Mouse (Mus musculus) kidney, postnatal 36 days (tissue): ENCODE results near the gene Tmod3.
"Not testable (repeated sequence)": the region's sequence is repeated elsewhere in the genome, so short reads cannot be mapped to it uniquely, and the experiment has no call there.

ENCODE experiments used
- DNase-seq, 2 experiments: peaks; one replicate each; pipeline ENCODE4 v3.0.0; 2021 to 2022; ENCODE audit warnings: mixed read lengths in 2 of 2

Gene Tmod3

DNA sequence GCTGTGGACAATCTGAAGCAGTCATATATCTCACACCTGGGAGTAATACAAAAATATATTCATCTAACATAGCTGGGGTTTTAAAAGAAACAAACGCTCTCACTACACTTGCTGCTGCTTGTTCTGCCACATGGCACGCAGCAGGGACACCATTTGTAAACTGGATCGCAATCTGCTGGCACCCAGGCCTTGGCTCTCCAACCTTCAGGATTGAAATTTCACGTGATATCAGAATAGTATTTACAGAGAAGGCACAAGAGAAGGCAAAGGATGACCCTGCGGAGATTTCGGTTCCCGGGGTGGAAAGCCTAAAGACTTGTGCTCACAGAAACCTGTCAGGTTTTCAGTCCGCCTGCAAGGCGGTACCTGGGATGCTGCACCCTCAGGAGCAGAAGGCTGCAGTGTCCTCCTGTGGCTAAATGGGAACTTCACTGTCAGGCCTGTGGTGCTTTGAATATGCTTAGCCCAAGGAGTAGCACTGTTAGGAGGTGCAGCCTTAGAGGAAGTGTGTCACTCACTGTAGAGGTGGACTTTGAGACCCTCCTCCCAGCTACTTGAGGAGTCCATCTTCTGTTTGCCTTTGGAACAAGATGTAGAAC lies 65.0 kb downstream of the Tmod3 start:
- no peak for DNase-seq

DNA sequence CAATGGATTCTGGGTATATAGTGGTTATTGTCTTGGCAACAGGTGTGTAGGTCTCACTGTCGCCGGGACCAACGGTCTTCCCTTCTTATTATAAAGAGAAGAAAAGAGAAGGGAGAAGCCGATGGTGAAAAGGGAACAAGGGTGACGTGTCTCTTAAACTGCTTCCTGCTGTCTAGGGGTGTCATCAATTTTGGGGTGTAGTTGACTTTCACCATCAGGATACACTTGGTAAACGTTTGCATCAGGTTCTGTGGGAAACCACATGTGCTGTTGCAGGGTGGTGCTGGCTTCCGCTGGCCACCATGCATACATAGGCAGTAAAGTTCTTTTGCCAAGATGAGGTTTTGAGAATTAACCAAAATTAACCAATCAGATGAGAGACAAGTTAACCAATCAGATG lies 71.2 kb downstream of the Tmod3 start:
- DNase-seq, result not testable (repeated sequence)

DNA sequence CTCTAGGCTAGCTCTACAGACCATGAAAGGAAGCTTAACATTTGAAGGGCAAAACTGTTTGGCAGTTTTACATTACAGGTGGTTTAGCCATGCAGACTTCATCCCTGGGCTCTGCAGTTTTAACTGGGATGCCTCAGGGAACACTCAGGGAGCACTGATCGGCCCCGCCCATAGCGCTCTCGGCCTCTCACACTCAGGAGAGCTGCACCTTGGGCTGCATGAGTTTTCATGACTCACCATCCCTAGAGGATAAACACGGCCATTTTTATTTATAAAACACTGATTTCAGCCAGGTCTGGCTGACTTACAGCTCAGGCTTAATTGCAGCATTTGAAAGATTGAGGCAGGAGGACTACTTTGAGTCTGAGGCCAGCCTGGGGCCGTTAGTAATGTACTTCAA lies 74.2 kb downstream of the Tmod3 start:
- no peak for DNase-seq

DNA sequence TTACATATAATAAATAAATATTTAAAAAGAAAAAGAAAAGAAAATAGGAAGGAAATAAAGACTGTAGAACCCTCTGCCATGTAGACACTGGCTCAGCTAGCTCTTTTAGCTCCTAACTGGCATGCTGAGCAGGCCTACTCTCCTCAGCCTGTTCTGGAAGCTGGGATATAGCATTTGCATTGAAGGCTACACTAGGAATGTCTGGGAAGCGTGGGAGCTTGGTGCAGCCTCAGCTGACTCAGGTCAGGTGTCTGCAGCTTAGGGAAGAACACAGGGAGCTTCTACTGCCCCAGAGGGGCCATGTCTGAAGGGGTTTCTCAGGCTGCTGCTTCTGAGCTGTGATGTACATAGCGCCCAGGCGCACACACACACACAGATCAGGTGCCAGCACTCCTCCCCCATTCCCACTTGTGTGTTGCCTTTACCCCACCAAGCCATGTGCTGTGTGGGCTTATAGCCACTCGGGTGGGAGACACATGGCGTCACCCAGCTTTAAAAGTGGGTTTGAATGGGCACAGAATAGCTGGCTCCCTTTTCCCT lies 78.9 kb downstream of the Tmod3 start:
- DNase-seq, result no peak

DNA sequence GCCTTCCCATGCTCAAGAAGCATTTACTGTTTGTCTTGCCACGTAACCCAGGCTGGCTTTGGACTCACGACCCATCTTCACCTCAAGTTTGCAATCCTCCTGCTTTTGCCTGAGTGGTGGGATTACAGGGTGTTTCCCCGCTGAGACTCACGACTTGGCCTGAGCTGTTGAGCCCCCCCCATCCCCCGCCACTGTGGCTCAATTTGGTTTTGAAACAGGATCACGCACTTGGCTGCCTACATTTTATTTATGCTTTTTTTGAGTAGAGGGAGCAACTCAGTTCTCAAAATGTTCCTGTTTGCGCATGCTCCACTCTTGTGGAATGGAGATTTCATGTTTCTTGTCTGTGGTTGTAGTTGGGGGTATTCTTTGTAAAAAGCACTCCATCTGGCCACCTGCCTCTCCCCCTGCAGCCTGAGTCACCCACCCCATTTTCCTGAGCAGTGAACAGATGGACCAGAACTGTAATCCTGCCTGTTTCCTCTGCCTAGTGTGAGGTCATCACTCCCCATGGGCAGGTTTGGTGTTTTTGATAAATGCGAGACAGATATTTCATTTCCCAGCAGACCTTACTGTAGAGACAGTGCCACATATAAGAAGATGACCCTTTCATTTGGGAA lies 80.2 kb downstream of the Tmod3 start:
- DNase-seq, result no peak

DNA sequence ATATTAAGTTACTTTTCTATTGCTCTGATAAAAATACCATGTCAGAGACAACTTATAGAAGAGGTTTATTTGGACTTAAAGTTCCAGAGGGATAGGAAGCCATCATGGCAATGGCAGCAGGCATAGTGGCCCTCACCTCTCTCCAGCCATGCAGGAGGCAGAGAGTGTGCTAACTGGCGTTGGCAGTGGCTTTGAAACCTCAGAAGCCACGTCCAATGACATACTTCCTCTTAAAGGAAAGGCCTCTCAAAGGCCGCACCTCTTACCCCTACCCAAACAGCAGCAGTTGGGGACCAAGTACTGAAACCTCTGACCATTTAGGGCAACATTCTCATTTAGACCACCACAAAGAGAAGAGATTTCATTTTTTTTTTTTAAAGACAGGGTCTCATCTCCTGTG lies 82.2 kb downstream of the Tmod3 start:
- no peak for DNase-seq

DNA sequence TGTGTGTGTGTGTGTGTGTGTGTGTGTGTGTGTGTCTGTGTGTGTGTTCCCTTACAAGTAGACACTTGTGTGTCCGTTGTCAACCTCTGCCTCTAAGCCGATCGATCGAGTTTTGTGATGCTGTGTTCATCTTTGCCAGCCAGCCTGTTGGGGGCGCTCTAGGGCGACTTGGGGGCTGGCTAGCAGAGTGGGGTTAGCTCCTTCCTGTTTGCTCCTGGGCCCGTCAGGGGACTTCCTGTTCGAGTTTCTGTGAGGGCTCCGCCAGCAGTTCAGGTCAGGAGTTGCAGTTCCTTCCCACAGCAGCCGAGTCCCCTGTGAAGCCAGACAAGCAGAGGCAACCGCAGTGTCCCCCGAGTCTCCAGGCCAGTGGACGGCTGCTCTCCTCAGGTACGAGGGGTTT lies 91.2 kb downstream of the Tmod3 start:
- no peak for DNase-seq

DNA sequence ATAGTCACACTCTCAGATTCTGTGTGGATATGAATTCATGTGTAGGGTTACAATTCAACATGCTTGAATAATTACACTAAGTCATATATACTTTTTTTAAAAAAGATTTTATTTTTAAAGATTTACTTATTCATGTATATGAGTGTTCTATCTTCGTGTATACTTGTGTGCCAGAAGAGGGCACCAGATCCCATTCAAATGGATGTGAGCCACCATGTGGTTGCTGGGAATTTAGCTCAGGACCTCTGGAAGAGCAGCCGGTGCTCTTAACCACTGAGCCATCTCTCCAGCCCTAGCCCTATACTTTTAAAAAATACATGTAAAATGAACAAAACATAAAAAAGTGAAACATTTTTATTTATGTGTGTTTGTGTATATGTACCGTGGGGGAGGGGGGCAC lies 91.9 kb downstream of the Tmod3 start:
- DNase-seq, result no peak

DNA sequence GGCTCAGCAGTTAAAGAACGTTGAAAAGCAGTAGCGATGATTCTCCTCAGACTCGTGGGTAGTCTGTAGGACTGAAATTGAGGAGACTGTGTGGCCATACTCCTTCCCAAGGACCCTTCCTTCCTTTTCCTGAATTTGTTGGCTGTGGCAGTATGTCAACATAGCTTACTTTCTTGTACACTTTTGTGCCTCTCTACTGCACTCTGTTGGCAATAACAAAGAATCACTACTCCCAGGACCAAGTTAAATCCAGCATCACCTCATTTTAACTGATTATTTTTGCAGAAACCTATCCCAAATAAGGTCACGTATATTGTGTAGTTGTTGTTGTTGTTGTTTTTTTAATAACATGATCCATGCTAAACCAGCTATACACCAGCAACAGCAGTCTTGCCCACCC lies 92.8 kb downstream of the Tmod3 start:
- no peak for DNase-seq

DNA sequence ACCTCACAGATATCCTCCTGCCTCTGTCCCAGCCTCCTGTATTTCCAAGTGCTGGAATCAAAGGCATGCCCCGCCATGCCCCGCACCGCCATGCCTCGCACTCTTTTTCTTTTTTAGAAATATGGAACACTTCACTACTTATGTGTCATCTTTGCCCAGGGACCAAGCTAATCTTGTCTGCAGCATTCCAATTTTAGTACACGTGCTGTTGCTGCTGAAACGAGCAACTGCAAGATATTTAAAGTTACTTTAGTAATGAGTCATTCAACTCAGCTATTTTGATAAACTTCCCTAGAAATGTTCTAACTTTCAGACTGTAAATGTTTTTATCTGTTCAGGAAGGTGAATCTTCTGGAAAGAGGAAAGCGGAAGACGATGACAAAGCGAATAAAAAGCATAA lies 93.6 kb downstream of the Tmod3 start:
- DNase-seq, result no peak

DNA sequence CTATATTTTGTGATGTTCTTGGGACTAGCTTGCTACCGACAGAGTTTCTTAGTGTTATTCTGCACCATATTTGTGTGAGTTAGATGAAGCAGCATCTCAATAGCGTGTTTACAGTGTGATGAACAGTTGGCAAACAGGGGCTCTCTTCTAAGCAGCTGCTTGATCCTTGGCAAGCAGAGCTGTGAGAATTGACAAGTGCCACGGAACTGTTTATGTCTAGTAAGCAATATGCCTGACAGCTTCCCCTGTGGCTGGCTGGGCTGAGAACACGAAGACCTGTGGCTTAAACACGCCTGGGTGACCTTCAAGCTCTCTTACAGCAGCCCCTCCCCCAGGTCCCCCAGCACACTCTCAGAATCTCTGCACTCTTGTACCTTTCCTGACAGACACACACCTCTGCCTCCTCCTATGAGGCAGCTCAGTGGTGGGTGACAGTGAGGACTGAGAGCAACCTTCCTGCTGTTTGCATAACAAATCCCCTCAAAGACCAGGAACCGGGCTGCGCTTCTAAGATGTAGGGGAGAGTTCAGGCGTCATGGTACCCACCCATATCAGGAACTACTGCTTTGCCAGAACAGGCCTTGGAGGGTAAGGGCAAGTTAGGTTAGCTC lies 96.3 kb downstream of the Tmod3 start:
- DNase-seq, result no peak

DNA sequence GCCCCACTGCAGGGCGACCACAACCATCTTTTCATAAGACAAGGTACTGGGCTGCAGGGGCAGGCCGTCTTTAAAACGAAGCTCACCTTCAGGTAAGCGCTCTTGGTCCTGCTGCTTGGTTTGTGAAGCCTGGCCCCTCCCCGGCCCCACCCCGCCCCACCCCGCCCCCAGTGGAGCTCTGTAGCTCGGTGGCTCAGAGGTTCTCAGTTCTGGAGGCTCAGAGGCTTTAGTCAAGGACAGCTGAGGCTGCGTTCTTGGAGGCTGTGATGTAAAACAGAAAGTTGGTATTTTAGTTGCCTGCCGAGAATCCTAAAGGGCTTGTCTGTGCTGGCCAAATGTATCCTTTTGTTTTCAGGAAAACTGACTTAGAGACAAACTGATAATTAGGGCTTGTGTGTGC lies 103.8 kb downstream of the Tmod3 start:
- DNase-seq, result no peak

DNA sequence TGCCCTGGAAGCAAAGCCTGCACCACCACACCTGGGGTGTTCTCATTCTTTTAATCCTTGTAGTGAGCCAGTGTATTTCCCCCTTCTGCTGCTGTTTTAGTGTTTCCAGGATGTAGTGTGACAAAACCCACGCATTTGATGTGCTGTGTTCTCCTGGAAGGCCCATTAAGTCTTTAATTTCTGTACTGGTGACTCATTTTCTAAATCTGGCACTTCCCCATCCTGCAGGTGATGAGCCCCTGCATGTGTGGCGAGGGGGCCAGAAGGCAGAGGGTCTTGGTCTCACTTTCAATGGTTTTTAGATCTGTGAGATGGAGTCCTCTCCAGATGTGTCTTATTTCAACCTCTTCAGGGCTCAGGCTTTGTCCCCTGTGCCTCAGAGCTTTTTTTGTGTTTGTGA lies 105.5 kb downstream of the Tmod3 start:
- no peak for DNase-seq

DNA sequence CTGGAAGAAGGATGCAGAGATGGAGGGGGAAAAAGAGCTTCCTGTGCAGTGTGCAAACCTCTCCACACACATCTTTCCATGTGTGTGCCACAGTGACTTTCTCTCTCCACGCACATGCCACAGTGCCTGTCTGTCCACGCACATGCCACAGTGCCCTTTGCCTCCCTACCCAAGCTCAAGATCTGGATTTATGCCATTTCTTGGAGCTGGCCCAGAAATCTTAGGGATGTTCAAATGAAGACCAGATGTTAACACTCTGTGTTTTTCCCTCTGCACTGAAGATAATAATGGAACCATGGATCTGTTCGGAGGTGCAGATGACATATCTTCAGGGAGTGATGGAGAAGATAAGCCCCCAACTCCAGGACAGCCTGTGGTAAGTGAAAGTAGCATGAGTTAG lies 111.4 kb downstream of the Tmod3 start:
- no peak for DNase-seq
